ENCODE assay signal across 10 mouse cellular contexts in the genomic region with DNA sequence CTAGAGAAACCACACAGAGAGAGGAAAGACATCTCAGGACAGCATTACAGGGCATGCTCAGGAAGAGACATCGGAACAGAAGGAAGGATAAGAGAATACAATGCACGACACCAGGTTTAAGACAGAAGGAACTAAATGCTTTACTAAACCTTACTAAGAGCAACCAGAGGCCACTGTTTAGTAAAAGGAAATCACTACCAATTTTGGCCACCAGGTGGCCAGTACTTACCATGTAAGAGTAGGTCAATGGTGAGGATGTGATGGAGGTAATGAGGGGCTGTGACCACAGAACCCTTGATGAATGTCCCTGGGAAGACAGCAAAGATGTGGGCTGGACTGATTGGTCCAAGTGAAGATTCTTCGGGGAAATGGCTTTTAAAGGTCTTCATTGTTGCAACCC.
A peak's percentile ranks its signal among the peaks of the same experiment; 100 is the strongest.
DNase-seq lines count a peak whose midpoint lies in the region; ATAC-seq and TF ChIP-seq lines count a peak whose summit lies in the region.
"Had no signal": no experiment of that assay in that cellular context is flagged by ENCODE, and none has a peak within 500 bp of the region (broad histone marks: within the 10 kb centered on the region; RNA-seq: fewer than 3 reads in every experiment).

No protein-coding gene starts in this region.

- H3K4me3 ChIP-seq in hindbrain, postnatal 0 days (ENCODE audit: low read length): no peak overlapping the region
- no peak overlapping the region for H3K4me3 ChIP-seq in hindbrain, embryonic 14.5 days (replicated peaks; ENCODE audit: low read length)
- H3K4me3 ChIP-seq in liver, postnatal 0 days (ENCODE audit: low read depth, low read length): no peak overlapping the region
- H3K4me3 ChIP-seq: kidney, embryonic 15.5 days had no signal

- no peak overlapping the region for H3K4me2 ChIP-seq in hindbrain, postnatal 0 days (ENCODE audit: low read depth, low read length)
- no peak overlapping the region for H3K4me2 ChIP-seq in hindbrain, embryonic 14.5 days (replicated peaks)
- no peak overlapping the region for H3K4me2 ChIP-seq in liver, postnatal 0 days (ENCODE audit: low read depth, low read length)
- H3K4me2 ChIP-seq: kidney, embryonic 15.5 days had no signal

- H3K9me3 ChIP-seq in hindbrain, postnatal 0 days (ENCODE audit: low read length): no peaks in the 10 kb centered on the region
- no peaks in the 10 kb centered on the region for H3K9me3 ChIP-seq in hindbrain, embryonic 14.5 days (ENCODE audit: control insufficient read depth, low read length)
- H3K9me3 ChIP-seq in liver, postnatal 0 days (ENCODE audit: low read length): no peaks in the 10 kb centered on the region
- H3K9me3 ChIP-seq: kidney, embryonic 15.5 days had no signal

- no peaks in the 10 kb centered on the region for H3K27me3 ChIP-seq in hindbrain, postnatal 0 days (ENCODE audit: insufficient read depth, low read length)
- no peaks in the 10 kb centered on the region for H3K27me3 ChIP-seq in hindbrain, embryonic 14.5 days (ENCODE audit: control insufficient read depth, insufficient read depth, low read length)
- no peaks in the 10 kb centered on the region for H3K27me3 ChIP-seq in liver, postnatal 0 days (ENCODE audit: insufficient read depth, low read length)
- H3K27me3 ChIP-seq: kidney, embryonic 15.5 days had no signal

- DNase-seq in hindbrain, postnatal 0 days (ENCODE audit: low spot score): no peak
- no peak for DNase-seq in hindbrain, embryonic 14.5 days (ENCODE audit: low spot score)
- DNase-seq in A20 (ENCODE audit: low read depth, low spot score): peak; percentile 80
- DNase-seq in NIH3T3 (ENCODE audit: low read depth): peak; percentile 50
- DNase-seq in liver, postnatal 0 days: no peak
- no peak for DNase-seq in frontal cortex, postnatal 14 days (ENCODE audit: low spot score in 2 of 2)
- DNase-seq in heart, adult 8-10 months (ENCODE audit: low spot score): no peak
- DNase-seq in adrenal gland, postnatal 4 days (ENCODE audit: low spot score in 2 of 2): no peak

- 87% methylated on average over 3 of the region's 3 CpGs for WGBS in hindbrain, postnatal 0 days
- WGBS in hindbrain, embryonic 14.5 days: 78% methylated on average over 3 of the region's 3 CpGs
- 54% methylated on average over 3 of the region's 3 CpGs for WGBS in liver, postnatal 0 days (ENCODE audit: insufficient replicate concordance)

- H3K36me3 ChIP-seq in hindbrain, postnatal 0 days (ENCODE audit: insufficient read depth, low read length): no peaks in the 10 kb centered on the region
- no peaks in the 10 kb centered on the region for H3K36me3 ChIP-seq in hindbrain, embryonic 14.5 days (replicated peaks; ENCODE audit: control insufficient read depth, insufficient read depth)
- H3K36me3 ChIP-seq in liver, postnatal 0 days (replicated peaks; ENCODE audit: insufficient read depth, low read length): no peaks in the 10 kb centered on the region
- H3K36me3 ChIP-seq: kidney, embryonic 15.5 days had no signal

- H3K9ac ChIP-seq in hindbrain, postnatal 0 days (replicated peaks; ENCODE audit: low read length): no peak overlapping the region
- H3K9ac ChIP-seq in hindbrain, embryonic 14.5 days: no peak overlapping the region
- H3K9ac ChIP-seq in liver, postnatal 0 days (replicated peaks): no peak overlapping the region
- H3K9ac ChIP-seq: kidney, embryonic 15.5 days had no signal

- H3K27ac ChIP-seq in hindbrain, postnatal 0 days: no peak overlapping the region
- H3K27ac ChIP-seq in hindbrain, embryonic 14.5 days: no peak overlapping the region
- H3K27ac ChIP-seq in liver, postnatal 0 days (ENCODE audit: low read depth): no peak overlapping the region
- H3K27ac ChIP-seq: kidney, embryonic 15.5 days had no signal

- no peak for TF ChIP-seq EP300 in liver, postnatal 0 days (IDR thresholded peaks at IDR 0.05; ENCODE audit: low read depth)

- TF ChIP-seq CTCF in hindbrain, postnatal 0 days (IDR thresholded peaks at IDR 0.05; ENCODE audit: low read depth): peak; percentile 31
- TF ChIP-seq CTCF in liver, postnatal 0 days (IDR thresholded peaks at IDR 0.05; ENCODE audit: low read depth): peak; percentile 68

- no peaks in the 10 kb centered on the region for H3K4me1 ChIP-seq in hindbrain, postnatal 0 days (ENCODE audit: insufficient read depth, low read length)
- H3K4me1 ChIP-seq in hindbrain, embryonic 14.5 days (replicated peaks; ENCODE audit: control insufficient read depth, insufficient read depth, low read length): 0 out of 2 replicates have a peak, but pooled peaks cover under 1% of the 10 kb centered on the region
- H3K4me1 ChIP-seq in liver, postnatal 0 days (ENCODE audit: insufficient read depth): no peaks in the 10 kb centered on the region

- ATAC-seq in hindbrain, postnatal 0 days: no peak
- no peak for ATAC-seq in hindbrain, embryonic 14.5 days (ENCODE audit: low FRiP score)
- no peak for ATAC-seq in liver, postnatal 0 days
- ATAC-seq: forebrain, embryonic 16.5 days had no signal

Comparison
In these comparisons a context has a peak if more than half of its experiments do, and no peak if none do; other contexts are left out.
1. DNase-seq: peak in A20 (single experiment) and NIH3T3 (single experiment); none in hindbrain, postnatal 0 days (single experiment), hindbrain, embryonic 14.5 days (single experiment), liver, postnatal 0 days (single experiment), frontal cortex, postnatal 14 days (0 of 2), heart, adult 8-10 months (single experiment) and adrenal gland, postnatal 4 days (0 of 2).